Mouse (Mus musculus) testis, postnatal 10 days (tissue): ENCODE measurements around the gene Spata25.
"Not testable (repeated sequence)": the region's sequence is repeated elsewhere in the genome, so short reads cannot be mapped to it uniquely, and the experiment has no call there.

ENCODE experiments used
- DNase-seq: peaks from one replicate; pipeline ENCODE4 v3.0.0; 2021; ENCODE audit warnings: low spot score

Gene Spata25

DNA sequence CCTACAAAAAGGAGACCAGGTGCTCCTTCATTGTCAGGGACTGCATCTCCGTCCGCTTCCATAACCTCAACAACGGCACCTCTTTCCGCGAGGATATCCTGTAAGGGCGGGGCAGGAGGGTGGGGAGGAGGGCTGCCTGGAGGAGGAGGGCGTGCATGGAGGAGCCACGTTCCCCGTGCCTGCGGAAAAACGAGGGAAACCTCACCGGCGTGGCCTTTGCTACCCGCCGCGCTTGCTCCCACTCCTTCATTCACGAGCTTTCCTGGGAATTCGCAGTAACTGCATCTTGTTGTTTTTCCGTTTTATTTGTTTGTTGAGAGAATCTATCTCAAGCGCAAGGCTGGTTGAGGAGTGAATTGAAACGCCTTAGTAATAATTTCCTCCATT is 23.0 kb downstream of the Spata25 start:
- peak; percentile 62 for DNase-seq

DNA sequence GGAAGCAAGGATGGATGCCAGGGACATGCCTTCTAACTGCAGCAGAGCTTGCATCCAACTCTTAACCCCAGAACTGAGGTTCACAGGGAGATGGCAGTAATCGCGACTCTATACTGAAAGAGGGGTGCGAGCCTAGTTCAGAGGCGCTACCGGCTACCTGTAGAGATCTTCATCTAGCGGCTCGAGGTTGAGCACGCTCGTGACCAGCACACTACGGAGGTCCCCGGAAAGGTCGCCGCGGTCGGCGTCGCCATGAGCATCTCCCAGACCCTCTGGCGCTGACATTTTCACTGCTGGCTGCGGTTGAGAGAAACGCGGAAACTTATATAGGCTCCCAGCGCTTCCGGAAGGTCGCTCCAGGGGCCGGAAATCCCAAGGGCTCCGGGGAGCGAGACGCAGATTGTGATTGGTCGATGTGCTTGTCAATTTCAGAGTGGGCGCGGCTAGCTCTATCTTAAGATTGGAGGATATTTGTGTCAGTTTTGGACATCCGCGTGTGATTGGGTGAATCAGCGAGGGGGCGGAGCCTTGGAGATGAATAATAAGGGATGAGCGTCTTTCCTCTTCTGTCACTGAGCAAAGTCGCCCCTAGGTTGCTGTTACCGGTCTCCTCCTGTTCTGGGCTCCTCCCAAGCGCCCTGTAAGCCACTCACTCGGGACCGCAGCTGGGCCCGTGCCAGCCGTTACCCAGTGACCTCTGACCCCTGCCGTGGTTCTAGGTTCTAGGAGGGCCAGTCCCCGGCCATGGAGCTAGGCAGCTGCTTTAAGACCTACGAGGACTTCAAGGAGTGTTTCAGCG is 23.6 kb downstream of the Spata25 start, which contains the start of the genes Acot8 and Zswim3:
Gene Acot8 (minus strand): TSS at position 350 of the 799 bp plus-strand sequence.
Gene Zswim3 (plus strand): TSS at position 566 of the 799 bp plus-strand sequence.
- peak; percentile 98 for DNase-seq

- no peak for DNase-seq
Observed at GRCm38 (mm10) chr2:164803921-164804313, 24.4 kb downstream of the Spata25 start.

DNA sequence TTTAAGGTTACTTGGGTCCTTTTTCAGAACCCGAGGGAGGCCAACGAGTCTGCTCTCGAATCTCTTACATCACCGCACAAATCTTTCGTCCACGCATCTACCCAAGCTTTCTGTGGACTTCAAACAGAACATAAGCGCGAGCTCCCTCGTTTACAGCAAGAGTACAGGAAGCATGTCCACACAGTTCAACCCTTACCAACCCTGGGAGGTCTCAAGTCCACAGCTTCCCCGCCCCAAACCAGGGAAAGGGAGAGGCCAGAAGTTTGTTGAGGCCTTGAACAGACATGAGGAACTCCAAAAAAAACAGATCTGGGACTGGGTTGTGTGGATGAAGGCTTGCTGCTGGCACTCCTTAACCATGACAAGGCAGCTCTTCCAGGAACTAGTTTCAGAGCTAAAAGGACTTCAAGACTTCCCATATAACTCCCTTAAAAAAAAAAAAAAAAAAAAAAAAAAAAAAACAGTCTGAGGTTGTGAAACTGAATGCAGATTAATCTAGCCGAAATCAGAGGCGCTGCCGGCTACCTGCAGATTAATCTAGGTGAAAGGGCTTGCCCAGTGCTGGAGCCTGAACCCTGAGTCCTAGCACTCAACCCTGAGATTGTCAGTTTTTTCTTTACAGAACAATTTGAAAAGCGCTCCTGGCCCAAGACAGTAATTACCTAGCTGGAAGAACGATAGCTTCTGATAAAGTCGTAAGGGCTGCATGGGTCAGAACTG is 25.0 kb downstream of the Spata25 start:
- no peak for DNase-seq

DNA sequence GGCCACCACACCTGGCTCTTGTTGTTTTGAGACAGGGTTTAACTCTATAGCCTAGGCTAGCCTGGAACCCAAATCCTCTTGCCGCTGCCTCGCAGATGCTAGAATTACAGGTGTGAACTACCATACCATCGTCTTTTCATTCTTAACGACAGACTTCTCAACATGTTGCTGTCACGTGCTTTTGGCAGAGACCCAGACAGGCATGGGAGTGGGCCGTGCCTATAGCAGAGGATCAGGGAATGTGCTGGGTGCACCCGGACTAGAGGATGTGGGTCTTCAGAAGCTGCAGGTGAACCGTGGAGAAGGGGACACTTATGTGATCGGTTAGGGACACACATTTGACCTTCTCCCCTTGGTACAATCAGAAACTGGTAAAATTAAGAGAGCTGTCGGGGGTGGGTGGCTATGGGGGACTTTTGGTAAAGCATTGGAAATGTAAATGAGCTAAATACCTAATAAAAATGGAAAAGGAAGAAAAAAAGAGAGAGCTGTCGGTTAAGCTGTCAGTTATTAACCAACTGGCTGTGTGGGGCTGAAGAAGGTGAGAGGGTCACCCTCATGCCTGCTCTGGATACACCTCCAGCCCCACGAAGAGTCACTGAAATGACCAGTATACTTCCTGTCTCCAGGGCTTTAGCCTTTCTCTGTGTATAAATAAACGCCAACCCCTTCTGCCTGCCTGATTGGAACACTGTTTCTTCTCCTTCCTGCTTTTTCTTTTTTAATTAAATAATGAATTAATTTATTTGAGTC is 27.9 kb downstream of the Spata25 start:
- DNase-seq = no peak

GRCm38 (mm10) chr2:164798554-164798953 is 29.8 kb downstream of the Spata25 start:
- DNase-seq = not testable (repeated sequence)

DNA sequence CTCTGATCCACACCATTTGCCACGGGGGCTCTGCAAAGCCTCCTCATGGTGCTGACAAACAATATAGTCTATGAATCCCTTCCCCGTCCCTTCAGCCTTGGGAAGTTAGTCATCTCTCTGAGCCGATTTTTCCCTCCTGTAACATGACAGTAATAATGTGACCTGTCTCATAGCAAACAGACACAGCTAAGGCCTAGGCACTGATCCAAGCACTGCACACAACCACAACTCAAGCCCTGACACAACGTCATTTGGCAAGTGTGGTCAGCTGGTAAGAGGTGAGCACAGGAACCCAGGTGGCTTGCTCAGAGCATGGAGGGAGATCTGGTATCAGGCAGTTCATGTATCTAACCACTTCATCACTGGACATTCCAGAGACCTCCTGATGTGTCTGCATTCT is 32.5 kb downstream of the Spata25 start:
- no peak for DNase-seq

GRCm38 (mm10) chr2:164794293-164794692 is 34.0 kb downstream of the Spata25 start:
- peak; percentile 92 for DNase-seq

DNA sequence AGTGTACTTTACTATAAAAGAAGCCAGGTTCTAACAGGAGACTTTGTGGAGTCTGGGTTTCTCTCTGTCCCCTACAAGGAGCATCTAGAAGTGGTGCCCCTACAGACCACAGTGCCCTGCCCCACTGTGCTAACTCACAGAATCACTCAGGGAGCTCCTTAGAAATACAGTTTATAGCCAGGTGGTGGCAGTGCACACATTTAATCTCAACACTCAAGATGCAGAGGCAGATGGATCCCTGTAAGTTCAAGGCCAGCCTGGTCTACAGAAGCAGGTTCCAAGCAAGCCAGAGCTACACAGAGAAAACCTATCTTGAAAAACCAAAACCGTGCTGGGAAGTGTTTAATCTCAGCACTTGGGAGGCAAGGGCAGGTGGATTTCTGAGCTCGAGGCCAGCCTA is 34.6 kb downstream of the Spata25 start:
- DNase-seq = peak; percentile 48

DNA sequence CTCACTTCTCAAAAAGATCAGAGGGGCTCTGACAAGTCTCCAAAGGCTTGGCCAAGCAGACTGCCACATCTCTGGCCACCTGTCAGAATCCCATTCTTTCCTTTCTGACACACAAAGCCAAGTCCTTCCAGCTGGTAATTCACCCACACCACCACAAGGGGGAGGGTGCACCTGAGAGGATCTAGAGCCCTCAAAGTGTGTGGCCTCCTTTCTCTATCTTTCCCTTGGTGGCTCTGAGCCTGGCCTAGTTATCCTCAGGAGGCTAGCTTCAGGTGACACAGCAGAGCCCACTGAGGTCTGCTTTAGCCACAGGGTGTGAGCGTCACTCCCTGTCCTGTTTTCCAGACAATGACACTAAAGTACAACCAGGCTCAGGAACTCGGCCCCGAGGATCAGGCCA is 35.1 kb downstream of the Spata25 start:
- peak; percentile 77 for DNase-seq

DNA sequence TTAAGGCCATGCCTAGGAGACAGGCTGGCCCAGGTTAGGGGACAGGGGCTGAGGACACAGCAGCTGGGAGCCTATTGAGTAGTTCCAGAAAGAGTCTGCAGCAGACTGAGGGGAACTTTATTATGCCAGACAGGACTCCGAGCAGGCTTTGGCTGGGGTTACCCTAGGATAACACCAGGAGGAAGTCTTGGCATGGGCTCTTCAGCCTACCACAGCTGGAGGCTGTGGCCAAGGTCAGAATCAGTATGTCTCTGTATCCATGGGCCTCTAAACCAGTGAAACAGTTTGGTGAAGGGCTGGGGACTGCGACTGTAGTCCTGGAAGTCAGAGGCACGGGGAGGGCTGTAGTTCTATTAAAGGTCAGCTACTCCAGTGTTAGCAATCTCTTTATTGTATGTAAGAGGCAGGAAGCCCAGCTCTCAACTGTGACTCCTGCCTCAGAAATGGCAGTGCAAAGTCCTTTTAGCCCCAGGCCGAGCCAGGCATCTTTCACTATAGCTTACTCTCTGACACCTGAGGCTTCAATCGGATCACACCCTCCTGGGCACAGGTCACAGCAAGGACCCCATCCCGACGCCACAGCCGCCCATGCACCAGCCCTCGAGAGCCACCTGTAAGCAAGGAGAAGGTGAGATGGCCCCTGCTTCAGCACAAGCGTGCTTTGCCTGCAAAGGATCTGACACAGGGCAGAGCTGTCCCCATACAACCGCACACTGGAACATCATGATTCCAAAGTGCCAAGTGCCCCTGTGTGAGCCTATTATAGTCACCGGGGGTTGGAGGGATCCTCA is 35.7 kb downstream of the Spata25 start:
- peak; percentile 49 for DNase-seq

- peak; percentile 68 for DNase-seq
Observed at GRCm38 (mm10) chr2:164791841-164792261, 36.5 kb downstream of the Spata25 start.

GRCm38 (mm10) chr2:164790451-164790850 is 37.9 kb downstream of the Spata25 start:
- DNase-seq = no peak

GRCm38 (mm10) chr2:164788411-164788810 is 39.9 kb downstream of the Spata25 start:
- DNase-seq = no peak

DNA sequence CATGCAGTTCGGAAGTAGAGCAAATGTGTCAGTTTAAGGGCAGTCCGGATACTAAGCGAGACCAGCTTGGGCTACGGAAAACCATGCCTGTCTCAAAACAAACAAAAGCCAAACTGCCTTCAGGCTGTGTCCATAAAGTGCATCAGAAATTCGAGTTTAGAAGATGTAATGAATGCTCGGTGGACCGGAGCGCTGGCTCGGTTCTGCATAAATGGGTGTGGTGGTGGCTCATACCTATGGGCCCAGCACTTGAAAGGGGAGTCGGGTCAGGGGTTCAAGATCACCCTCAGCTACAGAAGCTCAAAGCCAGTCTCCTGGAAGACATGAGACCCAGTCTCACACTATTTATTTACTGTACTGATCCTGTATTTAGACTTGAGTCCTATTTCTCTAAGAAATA is 40.6 kb downstream of the Spata25 start:
- no peak for DNase-seq

DNA sequence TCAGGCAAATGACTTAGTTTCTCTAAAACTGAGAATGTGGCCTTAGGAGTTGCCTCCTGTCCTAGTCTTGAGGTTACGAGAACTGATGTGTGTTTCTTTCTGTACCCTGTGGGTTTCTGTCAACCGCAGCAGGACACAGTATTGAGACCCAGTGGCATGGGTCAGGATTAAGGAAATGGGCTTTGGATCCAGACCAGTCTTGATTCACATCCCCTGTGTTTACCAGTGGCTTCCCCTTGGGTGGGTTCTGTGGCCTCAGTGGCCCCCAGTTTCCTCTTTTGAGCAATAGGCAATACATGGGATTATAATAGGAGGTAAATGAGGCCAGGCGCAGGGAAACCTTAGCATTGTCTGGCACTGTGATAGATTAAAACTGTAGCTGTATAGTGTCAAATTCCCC is 41.3 kb downstream of the Spata25 start:
- DNase-seq = no peak

DNA sequence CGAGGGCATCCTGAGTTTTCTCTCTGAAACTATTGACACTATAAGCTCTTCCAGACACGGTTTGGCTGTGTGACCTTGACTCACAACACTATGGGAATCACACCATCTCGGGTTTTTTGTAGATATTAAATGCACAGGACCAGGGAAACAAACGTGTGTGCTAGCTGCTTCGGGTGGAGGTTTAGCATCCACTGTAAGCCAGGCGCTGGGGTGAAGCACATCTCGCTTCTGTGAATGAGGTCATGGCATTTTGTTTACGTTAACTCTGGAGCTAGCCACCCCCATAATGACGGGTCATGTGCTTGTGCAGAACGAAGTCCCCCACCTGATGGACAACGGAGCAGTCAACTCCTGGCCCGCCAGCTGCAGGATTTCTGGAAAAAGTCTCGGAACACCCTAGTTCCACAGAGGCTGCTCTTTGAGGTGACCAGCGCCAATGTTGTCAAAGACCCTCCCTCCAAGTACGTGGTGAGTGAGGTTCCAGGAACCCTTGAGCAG is 41.9 kb downstream of the Spata25 start:
- peak; percentile 47 for DNase-seq

- peak; percentile 92 for DNase-seq
Observed at GRCm38 (mm10) chr2:164785481-164786387, 42.6 kb downstream of the Spata25 start, which contains the start of gene Snx21. Snx21 (plus strand) TSS chr2:164785823.

- peak; percentile 41 for DNase-seq
Observed at GRCm38 (mm10) chr2:164784869-164785420, 43.4 kb downstream of the Spata25 start.
